Mouse (Mus musculus): ENCODE data around the gene Nfatc2.

The Nfatc2 gene

DNA sequence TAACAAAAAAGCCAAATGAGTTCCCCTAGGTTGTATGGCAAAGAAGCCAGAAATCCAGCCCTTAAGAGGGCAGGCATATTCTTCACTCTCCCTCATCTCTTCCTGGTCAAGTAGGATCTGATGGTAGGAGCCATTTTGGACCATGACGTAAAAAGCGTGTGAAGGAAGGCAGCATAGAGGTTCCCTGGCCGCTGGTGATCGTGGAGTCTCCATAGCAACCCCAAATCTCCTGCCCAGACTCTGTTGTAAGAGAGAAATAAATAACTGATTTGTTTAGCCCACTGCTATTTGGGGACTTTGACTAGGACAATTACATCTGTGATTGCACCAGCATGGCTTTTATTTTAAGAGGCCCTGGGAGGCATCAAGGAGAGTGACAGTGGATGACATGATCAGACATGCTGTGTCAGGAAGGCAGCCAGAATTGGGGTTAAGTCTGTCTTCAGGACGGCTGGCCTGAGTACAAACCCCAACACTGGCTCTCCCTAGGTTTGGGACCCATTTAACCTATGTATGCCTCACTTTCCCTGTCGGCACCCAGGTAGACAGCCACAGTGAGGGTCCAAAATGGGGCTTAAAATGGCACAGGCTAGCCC, 8.3 kb upstream of the Nfatc2 start:
- DNase-seq (ENCODE audit: low read depth, low spot score): no peak

DNA sequence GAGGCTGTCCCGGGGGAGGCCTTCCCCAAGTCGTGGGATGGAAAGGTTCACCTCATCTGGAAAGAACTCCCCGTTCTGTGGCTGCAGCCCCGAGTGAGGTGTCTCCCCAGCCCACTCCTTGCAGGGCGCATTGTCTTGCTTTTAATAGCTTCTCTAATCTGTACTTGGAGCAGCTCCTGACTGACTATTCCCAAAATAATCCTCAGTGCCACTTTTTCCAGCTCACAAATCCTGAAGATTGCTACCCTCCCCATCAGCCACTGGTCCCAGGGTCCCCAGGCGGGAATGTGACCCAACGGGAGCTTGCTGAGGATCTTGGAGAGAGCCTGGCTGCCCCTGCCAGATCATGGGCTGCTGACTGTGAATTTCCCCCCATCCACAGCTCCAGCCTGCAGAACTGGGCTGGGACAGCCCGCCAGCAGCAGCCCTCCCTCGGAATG, 6.7 kb upstream of the Nfatc2 start:
- no peak for DNase-seq (ENCODE audit: low read depth, low spot score)

DNA sequence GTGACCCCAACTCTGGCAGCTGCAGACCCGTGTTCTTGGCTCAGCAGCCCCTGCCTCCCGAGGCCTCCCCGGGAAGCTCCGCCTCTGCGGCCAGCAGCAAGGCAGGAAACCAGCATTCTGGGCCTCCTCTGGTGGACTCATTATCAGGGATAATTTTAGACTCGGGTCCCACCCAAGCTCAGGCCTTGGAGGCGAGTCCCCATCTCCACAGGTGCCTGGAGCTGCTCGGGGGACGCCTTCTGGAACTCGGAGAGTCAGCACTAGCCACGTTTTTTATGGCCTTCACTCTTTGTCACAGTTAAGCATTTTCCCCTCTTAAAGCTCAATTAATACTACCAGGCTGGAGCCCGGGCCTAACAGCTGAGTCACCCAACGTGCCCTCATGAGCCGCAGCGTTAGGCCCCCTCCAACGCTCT, 3.2 kb upstream of the Nfatc2 start:
- no peak for DNase-seq (ENCODE audit: low read depth, low spot score)

DNA sequence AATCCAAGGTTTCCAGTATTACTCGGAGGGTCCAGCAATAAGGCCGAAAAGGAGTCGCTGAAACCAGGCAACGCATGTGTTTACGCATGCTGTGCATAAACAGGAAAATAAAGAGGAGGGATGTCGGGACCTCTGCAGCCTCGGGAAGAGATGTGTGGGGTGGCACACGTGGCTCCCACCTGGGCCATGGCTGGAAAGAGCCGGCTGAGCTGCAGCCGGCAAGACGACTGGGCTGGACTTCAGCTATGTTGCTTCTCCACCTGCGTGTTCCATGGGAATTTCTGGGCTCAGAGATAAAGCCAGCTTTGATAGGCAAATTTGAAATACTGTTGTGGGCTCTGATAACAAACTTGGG, 907 bp upstream of the Nfatc2 start:
- DNase-seq (ENCODE audit: low read depth, low spot score): no peak

DNA sequence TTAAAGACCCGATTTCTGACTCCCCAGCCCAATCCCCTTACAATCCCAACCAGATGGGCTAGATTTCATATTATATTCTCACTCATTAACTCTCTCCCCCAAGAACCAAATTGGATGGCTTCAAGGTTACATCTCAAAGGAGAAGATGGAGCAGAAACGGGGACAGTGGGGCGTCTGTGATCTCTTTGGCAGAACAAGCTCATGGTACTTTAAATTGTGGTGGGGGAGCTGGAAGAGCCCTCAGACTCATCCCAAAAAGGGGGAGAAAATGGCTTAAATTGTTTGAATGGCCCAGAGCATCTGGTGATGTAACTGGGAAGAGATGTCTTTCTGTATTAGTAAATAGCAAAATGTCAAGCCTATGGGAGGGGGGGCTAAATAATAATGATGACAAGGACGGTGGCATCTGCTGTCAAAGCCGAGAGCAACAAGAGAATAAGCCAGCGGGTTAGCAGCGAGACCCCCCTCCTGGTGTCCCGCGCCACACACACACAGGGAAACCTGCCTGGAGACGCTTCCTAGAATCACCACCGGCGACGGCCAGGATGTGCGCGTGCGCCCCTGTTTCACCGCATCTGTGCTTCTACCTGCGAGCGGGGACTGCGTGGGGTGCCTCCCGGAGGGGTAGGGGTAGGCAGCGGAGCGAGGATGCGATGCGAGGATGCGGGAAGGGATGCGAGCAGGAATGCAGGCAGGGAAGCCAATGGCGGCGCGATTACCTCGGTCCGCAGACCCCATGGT, 537 bp downstream of the Nfatc2 start:
- DNase-seq (ENCODE audit: low read depth, low spot score): no peak

DNA sequence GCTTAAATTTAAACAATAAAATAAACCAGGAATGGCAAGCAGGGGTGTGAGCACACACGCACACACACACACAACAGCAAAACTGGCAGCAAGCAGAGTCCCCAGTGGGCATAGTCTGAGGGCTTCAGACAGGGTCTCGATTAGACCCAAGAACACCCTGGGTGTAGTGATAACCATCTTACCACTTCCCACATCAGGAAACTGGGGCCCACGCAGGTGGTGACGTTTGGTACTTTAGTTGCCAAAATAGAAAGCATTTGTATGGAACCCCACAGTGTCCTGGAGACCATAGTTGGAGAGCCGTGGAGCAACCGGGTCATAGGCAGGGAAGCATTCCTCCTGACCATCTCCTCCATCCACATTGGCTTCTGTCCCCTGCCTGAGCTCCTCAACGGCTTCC, 5.8 kb downstream of the Nfatc2 start:
- no peak for DNase-seq (ENCODE audit: low read depth, low spot score)

DNA sequence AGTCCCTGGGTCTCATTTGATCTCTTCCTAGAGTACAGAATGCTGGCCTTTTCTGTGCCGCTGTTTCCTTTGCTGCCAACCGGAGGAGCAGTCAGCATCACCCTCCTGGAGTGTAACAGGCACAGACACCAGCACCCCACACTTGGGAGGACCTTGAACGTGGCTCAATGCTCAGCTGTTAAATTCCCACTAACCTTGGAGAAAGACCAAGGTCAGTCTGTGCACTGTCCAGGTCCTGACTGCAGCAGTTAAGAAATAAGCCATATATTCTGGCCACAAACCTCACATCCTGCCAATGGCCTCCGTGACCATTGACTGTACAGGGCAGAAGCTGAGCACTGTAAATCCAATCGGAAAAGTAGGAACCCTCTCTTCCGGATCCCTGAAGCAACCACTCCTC, 7.8 kb downstream of the Nfatc2 start:
- no peak for DNase-seq (ENCODE audit: low read depth, low spot score)

DNA sequence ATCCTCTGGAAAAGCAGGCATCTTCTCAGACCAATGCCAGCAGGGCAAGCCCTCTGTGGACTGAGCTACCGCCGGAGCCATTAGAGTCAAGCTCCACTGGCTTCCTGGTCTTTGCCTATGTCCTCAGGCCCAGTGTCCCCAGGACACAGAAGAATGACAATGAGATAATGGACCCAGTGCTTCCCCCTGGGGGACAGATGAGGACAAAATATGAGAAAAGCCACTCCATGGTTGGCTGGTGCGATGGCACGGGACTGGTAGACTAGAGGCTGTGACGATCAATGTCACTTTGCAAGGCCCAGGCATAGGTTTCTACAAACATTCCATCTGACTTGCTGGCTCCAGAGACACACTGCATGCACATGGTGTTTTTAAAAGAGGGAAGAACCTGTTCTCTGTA, 8.5 kb downstream of the Nfatc2 start:
- no peak for DNase-seq (ENCODE audit: low read depth, low spot score)

DNA sequence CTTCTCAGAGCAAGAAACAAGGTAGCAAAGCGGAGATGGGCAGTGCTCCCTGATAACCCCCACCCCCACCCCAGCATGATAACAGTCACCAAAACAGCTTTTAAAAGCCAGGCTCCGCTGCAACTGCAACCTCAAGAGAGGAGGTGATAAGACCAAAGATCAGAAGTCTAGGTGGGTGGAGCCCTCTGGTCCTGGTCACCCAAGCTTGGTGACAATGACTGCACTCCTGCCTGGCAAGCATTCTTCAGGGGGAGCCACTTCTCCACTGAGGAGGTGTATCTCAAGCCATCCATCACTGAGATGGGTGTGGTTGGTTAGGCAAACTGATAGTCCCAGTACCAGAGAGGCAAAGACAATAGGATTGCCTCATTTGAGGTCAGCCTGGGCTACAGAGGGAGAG, 10.4 kb downstream of the Nfatc2 start:
- DNase-seq (ENCODE audit: low read depth, low spot score): no peak

DNA sequence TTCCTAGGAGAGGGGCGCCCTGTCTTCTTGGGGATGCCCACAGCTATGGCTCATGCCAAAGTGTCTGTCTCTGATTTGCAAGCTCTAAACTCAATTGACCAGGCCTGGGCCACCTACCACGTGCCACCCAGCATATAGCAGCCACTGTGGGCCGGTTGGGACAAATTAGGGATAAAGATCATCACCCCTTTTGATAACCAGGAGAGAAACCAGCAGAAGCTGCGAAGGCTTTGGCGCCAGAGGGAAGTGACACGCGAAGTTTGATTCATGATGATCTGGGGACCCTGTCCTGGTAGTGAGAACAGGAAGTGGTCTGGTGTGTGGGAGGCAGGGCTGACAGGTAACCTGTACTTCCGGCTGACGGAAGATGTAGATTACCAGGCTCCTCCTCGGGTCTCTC, 10.9 kb downstream of the Nfatc2 start:
- DNase-seq (ENCODE audit: low read depth, low spot score): no peak

DNA sequence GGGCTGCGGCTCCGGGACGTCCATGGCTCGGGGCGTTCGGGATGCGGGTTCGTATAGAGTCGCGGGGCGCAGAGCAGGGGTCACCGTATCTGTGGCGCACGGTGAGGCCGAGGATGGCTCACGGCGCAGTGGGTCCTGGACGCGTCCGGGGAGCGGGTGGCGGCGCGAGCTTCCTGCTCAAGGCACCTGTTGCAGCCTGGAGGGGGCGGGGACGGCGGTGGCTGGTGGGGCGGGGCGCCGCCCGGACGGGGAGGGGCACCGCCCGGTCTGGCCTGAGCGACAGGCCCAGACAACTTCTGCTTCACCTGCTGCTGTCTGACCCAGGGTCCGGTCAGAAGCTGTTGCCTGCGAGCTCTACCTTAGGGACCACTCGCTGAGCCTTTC, 11.3 kb downstream of the Nfatc2 start:
- no peak for DNase-seq (ENCODE audit: low read depth, low spot score)

DNA sequence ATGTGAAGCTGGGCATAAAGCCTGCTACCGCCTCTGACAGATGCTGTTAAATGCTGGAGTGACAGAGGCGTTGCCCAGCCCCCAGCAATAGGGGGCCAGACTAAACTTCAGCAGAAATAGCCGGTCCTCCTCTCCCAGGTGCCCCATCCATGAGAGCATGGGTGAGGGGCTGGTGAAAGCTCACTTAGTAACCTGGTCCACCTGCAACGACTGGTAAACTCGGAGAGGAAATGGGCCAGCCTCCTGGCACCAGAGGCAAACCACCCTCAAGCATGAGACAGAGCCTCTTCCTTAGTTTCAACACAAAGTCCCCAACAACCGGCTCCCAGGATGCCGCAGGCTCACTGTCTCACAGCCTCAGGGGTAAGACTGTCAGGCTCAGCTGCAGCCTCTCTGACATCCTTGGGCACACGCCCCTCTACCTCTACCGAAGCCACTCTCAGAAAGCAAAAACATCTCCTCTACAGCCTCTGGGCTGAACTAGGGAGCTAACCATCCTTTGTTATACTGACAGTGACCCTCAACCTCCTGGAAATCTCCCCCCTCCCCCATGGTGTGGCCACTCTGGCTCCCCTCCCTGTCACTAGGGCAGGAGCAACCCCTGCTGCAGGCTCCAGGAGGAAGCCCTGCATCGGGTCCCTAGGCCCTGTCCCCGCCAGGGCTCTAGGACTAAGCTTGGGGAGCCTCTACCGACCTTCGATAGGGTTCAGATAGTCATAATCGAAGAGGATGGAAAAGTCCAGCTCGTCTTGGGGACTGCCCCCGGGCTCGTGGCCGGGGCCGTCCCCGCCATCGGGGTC, 11.9 kb downstream of the Nfatc2 start:
- no peak for DNase-seq (ENCODE audit: low read depth, low spot score)

DNA sequence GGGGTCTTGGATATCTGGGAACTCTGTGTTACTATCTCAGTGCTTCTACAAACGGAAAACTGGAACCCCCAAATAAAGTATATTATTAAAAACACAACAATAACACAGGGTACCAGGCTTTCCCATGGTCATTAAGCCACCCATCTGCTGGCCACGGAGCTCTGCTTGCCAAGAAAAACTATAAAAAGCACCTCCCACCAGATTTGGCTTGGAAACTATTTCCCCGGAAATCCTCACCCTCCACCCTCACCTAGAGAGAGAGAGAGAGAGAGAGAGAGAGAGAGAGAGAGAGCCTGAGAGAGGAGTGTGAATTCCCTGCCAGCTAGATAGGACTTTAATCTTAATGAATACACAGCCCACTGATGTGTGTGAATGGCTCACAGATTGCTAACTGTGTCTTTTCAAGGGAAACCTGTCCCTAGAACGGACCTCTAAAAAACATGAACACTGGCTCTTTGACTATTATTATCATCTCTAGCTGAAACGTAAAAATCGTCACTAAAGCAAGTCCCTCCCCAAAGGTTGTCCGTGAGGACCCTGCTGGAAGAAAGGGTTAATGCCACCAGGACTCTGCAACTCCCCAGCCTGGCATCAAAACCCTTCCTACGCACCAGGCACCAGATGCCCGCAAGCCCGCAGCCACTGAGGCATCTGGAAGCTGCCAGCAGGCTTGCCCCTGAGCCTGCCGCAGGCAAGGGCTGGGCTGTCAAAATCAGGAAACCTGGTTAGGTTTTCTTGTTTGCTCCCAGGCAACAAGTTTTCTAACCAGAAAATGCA, 12.7 kb downstream of the Nfatc2 start:
- DNase-seq (ENCODE audit: low read depth, low spot score): no peak

DNA sequence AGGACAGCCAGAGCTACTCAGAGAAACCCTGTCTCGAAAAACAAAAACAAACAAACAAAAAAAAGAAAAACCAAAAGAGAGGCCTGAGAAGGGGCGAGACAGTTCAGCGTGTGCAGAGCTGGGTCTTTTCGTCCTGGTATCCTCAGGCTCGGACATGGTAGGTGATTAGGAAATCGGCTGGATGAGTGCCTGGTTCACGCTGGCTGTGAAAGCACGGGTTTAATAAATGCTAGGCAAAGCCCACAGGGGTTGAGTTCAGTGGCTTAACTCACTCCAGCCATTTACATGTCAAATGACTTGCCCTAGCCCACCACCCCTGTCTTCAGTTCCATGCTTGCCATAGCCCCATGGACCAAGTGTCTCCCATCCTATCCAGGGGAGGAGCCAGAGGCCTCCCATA, 14.3 kb downstream of the Nfatc2 start:
- no peak for DNase-seq (ENCODE audit: low read depth, low spot score)

DNA sequence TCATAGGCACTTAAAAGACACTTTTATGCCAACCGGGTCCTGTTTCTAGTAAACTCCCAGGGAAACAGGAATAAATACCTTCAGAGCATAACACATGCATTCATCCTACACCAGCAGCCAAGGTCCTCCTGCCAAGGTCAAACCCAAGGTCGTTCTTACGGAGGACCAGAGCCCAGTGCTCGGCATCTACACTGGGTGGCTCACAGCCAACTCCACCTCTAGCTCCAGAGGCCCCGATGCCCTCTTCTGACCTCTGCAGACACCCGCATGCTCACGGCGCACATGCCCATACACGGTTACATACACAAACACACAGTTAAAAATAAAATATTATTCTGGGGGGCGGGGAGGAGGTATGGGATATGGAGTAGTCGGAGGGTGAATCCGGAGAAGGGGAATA, 14.9 kb downstream of the Nfatc2 start:
- DNase-seq (ENCODE audit: low read depth, low spot score): no peak

DNA sequence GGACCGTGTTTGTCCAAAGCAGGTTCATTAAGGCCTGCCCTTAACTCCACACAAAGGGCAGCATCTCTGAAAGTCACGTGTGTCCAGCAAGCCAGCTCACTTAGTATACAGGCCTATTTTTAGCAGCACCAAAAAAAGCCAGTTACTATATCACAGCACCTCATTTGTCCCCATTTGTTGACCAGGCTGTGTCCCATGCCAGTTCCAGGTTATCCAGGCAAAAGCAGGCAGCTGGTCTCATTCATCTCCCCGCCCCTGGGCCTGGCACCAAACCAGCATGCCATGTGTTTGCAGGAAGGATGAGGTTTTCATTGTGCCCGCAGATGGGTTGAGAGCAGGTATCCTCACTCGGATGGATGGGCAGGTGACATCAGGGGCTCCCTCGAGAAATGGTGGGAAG, 16.6 kb downstream of the Nfatc2 start:
- no peak for DNase-seq (ENCODE audit: low read depth, low spot score)

DNA sequence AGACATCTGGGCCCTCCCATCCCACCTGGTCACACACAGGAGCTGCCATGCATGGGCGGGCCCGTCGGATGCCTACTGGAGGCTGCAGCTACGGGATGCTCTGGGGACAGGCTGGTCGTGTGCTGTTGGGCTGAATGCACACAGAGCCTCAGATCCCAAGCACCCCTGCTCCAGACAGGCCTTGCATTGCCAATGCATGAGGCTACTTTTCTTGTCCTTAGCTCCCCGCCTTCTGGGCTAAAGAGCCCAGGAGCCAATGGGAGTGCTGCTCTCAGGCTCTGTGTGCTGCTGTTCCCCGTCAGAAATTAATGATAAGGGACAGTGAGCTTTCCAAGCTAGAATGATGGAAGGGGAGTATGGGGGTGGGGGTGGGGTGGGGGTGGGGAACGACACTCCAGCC, 17.0 kb downstream of the Nfatc2 start:
- no peak for DNase-seq (ENCODE audit: low read depth, low spot score)

DNA sequence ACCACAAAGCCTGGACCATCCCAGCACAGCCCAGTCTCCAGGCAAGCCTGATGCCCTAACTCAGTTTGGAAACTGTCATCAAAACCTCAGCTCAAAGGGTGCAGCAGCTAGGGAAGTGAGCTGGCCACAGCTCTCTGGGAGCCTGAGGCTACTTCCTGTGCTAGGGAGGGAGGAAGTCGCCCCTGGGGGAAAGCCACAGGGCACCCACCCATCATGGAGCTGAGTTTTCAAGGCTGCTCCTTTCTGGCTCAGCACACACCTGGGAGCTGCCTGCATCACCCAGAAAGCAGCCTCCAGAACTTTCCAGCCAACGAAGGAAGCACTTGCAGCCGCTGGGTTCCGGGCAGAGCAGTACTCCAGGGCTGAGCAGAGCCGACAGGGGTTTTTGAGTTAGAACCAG, 18.4 kb downstream of the Nfatc2 start:
- no peak for DNase-seq (ENCODE audit: low read depth, low spot score)

DNA sequence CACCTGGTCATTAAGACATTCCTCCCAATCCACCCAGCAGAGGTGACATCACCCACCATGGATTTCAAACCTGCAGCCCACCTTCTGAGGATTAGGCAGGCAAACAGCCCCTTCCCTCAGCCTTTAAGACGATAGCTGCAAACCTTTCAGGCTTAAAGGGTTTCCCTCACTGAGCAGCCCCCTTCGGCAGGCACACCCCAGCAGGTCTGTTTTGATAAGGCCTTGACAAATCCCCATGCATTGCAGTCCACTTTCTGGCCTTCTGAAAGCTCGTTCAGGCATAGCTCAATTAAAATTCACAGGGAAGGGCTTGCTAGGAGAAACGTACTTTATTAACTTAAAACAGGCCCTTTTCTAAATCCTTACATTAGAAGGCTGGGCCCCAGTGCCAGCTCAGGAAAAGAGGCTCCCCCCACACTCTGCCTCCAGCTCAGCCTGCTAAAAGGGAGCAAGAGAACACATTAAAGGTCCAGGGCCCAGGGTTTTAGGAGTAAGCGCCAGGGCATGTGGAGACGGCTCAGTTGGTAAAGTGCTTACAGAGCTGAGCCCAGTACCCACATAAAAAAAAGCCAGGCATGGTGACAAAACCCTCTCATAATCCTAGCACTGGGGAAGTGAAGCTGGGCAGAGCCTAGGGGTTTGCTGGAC, 20.1 kb downstream of the Nfatc2 start:
- DNase-seq (ENCODE audit: low read depth, low spot score): no peak

DNA sequence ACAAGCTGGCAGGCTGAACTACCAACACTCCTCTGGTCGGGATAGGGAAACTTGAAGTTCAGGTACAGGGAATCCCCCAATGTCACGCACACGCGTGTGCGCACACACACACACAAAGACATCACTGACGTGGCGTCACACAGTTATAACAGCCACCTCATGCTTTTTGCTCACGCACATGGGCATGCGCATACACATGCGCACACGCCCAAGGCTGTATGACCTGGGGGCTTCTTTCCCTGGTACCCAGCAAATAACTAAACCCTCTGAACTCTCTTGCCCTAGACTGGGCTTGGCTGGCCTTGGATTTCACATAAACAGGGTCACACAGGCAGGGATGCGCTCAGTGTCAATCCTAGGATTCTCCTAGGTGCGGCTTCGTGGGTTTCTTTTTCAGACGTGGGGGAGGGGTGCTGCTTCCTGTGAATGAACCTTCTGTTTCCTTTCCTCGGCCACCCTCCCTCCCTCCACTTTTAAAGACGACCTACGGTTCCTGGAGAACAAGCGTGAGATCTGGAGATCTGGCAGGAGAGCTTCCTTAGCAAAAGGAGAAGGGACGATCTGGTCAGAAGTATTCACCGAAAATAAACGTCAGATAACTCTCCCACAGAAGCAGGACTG, 21.1 kb downstream of the Nfatc2 start:
- DNase-seq (ENCODE audit: low read depth, low spot score): no peak

DNA sequence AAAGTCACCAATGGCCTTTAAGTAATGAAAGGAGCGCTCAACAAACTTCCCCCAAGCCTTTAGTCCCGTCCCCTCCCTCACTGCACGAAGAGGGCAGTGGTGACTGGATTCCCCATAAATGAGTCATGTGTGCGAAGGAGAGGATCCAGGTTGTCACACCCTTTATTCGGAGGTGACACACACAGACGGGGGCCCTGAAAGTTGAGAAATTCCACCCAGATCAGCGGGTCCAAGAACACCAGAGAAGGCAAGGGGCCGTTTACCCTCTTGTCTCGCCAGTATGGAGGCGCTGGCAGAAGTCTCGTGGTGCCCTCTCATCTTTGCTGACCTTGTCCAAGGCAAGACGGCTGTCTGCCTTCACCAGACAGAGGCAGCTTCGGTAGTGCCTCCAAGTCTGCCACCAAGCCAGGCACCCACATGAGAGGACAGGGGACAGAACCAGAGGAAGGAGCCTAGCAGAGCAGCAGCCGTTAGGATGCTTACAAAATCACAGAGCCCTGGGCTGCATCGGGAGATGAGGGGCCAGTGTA, 21.8 kb downstream of the Nfatc2 start:
- no peak for DNase-seq (ENCODE audit: low read depth, low spot score)
